Mouse (Mus musculus): ENCODE measurements around the gene Dusp1. TPM values are rescaled to one million over a fixed set of nuclear protein-coding genes. Genes with fewer than 3 reads are reported as not detected.

Gene Dusp1
- polyA plus RNA-seq, 1 experiment from 2014 or later: 36.8 TPM

Other genes starting within 250 kb of the Dusp1 start
- 0.07 and 0.16 TPM in 2 replicates for gene Neurl1b, start 147.3 kb downstream of the Dusp1 start, polyA plus RNA-seq (2016; fragmentation: Nextera tagmentation; extraction: Ambion mirVana)
- 97.7 and 103 TPM in 2 replicates for gene Ergic1, start 639 bp downstream of the Dusp1 start, polyA plus RNA-seq (2016; fragmentation: Nextera tagmentation; extraction: Ambion mirVana)
- gene Atp6v0e, start 101.1 kb upstream of the Dusp1 start, polyA plus RNA-seq (2016; fragmentation: Nextera tagmentation; extraction: Ambion mirVana): 140 and 149 TPM in 2 replicates
- gene Crebrf, start 153.5 kb upstream of the Dusp1 start, polyA plus RNA-seq (2016; fragmentation: Nextera tagmentation; extraction: Ambion mirVana): 3.4 and 4.6 TPM in 2 replicates
- 48.4 and 54.3 TPM in 2 replicates for gene Bnip1, start 218.9 kb upstream of the Dusp1 start, polyA plus RNA-seq (2016; fragmentation: Nextera tagmentation; extraction: Ambion mirVana)